Mouse (Mus musculus) midbrain, embryonic 12.5 days (tissue): ENCODE measurements around the gene Kcng3. TPM values are rescaled to one million over a fixed set of nuclear protein-coding genes. Genes with fewer than 3 reads are reported as not detected.

ENCODE experiments used
- ATAC-seq: fragments of 200-750 bp; cut with Nextera tagmentation; 2 replicates; pipeline ENCODE4 v1.8.0; 2017; ENCODE audit warnings: low read depth, moderate TSS enrichment, moderate library complexity; ENCODE audit not compliant: low FRiP score
- H3K27ac ChIP-seq: fragments of 300-500 bp; sonication (generic); replicated peaks from 2 replicates; pipeline ENCODE4 v1.5.1; 2016; ENCODE audit warnings: mild to moderate bottlenecking
- H3K27me3 ChIP-seq: fragments of 300-500 bp; sonication (generic); 2 replicates; pipeline ENCODE4 v1.6.1; 2016; ENCODE audit warnings: mild to moderate bottlenecking
- H3K36me3 ChIP-seq: fragments of 300-500 bp; sonication (generic); 2 replicates; pipeline ENCODE4 v1.6.1; 2016
- H3K4me1 ChIP-seq: fragments of 300-500 bp; sonication (generic); 2 replicates; pipeline ENCODE4 v1.6.1; 2016
- H3K4me2 ChIP-seq: fragments of 300-500 bp; sonication (generic); replicated peaks from 2 replicates; pipeline ENCODE4 v1.6.1; 2016; ENCODE audit warnings: mild to moderate bottlenecking, moderate library complexity
- H3K4me3 ChIP-seq: fragments of 300-500 bp; sonication (generic); 2 replicates; pipeline ENCODE4 v1.5.1; 2016; ENCODE audit warnings: mild to moderate bottlenecking
- H3K9ac ChIP-seq: fragments of 300-500 bp; sonication (generic); replicated peaks from 2 replicates; pipeline ENCODE4 v1.6.1; 2016; ENCODE audit warnings: mild to moderate bottlenecking, moderate library complexity
- H3K9me3 ChIP-seq: fragments of 300-500 bp; sonication (generic); 2 replicates; pipeline ENCODE4 v1.6.1; 2016; ENCODE audit warnings: mild to moderate bottlenecking
- WGBS: fragments of 180-500 bp; shearing (Covaris S2); methylation state at CpG from one replicate; pipeline ENCODE4 v1.1.7; 2016; 5-methylcytosine and 5-hydroxymethylcytosine counted together
- polyA plus RNA-seq: library from polyadenylated mRNA; unstranded; fragments of >200 nt; fragmentation: Nextera tagmentation; extraction: Ambion mirVana; gene quantifications from 2 replicates; pipeline ENCODE4 v1.2.1, GENCODE M21; 2016

The Kcng3 gene
- 0.14 TPM in 1 of 2 replicates, not detected in the other for polyA plus RNA-seq

GRCm38 (mm10) chr17:83631783-83632652 lies at the start of gene Kcng3:
Kcng3 (minus strand) TSS chr17:83631895.
- Histone ChIP-seq H3K9ac (peak within 1 kb of the TSS; percentile 53), H3K4me1 (peaks cover 25% of the 10 kb centered on the region), H3K27ac (no peak within 1 kb of the TSS), H3K9me3 (no peaks in the 10 kb centered on the region), H3K36me3 (no peaks in the 10 kb centered on the region), H3K4me3 (peak within 1 kb of the TSS; percentile 56), H3K4me2 (peak within 1 kb of the TSS; percentile 84), H3K27me3 (peaks cover 82% of the 10 kb centered on the region)
- WGBS, result under 1% methylated on average over 62 of the region's 86 CpGs
- peak; percentile 68 for ATAC-seq

GRCm38 (mm10) chr17:83677370-83677769 lies 45.7 kb upstream of the Kcng3 start:
- ATAC-seq, result no peak
- 58% methylated on average over 1 of the region's 1 CpGs for WGBS
- H3K9ac ChIP-seq, result no peak overlapping the region
- no peak overlapping the region for H3K4me3 ChIP-seq
- no peaks in the 10 kb centered on the region for H3K27me3 ChIP-seq
- H3K4me2 ChIP-seq, result no peak overlapping the region
- H3K4me1 ChIP-seq, result no peaks in the 10 kb centered on the region
- H3K9me3 ChIP-seq, result no peaks in the 10 kb centered on the region
- no peak overlapping the region for H3K27ac ChIP-seq
- no peaks in the 10 kb centered on the region for H3K36me3 ChIP-seq

- Histone ChIP-seq H3K36me3 (no peaks in the 10 kb centered on the region), H3K27ac (no peak overlapping the region), H3K9me3 (no peaks in the 10 kb centered on the region), H3K9ac (no peak overlapping the region), H3K4me3 (no peak overlapping the region), H3K4me1 (no peaks in the 10 kb centered on the region), H3K4me2 (no peak overlapping the region), H3K27me3 (no peaks in the 10 kb centered on the region)
- no peak for ATAC-seq
- 87% methylated on average over 4 of the region's 4 CpGs for WGBS
Observed at GRCm38 (mm10) chr17:83672685-83673084, 41.0 kb upstream of the Kcng3 start.

GRCm38 (mm10) chr17:83667934-83668690 lies 36.4 kb upstream of the Kcng3 start:
- Histone ChIP-seq H3K4me1 (no peaks in the 10 kb centered on the region), H3K36me3 (no peaks in the 10 kb centered on the region), H3K9me3 (no peaks in the 10 kb centered on the region), H3K27me3 (no peaks in the 10 kb centered on the region), H3K9ac (no peak overlapping the region), H3K27ac (no peak overlapping the region), H3K4me2 (no peak overlapping the region), H3K4me3 (no peak overlapping the region)
- no peak for ATAC-seq
- WGBS, result 80% methylated on average over 3 of the region's 3 CpGs

- WGBS, result 74% methylated on average over 13 of the region's 13 CpGs
- no peaks in the 10 kb centered on the region for H3K27me3 ChIP-seq
- H3K36me3 ChIP-seq, result no peaks in the 10 kb centered on the region
- no peak overlapping the region for H3K4me3 ChIP-seq
- no peak overlapping the region for H3K27ac ChIP-seq
- ATAC-seq, result no peak
- H3K9ac ChIP-seq, result no peak overlapping the region
- no peak overlapping the region for H3K4me2 ChIP-seq
- no peaks in the 10 kb centered on the region for H3K9me3 ChIP-seq
- no peaks in the 10 kb centered on the region for H3K4me1 ChIP-seq
Observed at GRCm38 (mm10) chr17:83666597-83667287, 35.0 kb upstream of the Kcng3 start.

GRCm38 (mm10) chr17:83664761-83665160 lies 33.1 kb upstream of the Kcng3 start:
- no peak overlapping the region for H3K4me3 ChIP-seq
- no peak overlapping the region for H3K4me2 ChIP-seq
- ATAC-seq, result no peak
- H3K27me3 ChIP-seq, result no peaks in the 10 kb centered on the region
- 51% methylated on average over 8 of the region's 8 CpGs for WGBS
- H3K9ac ChIP-seq, result no peak overlapping the region
- no peak overlapping the region for H3K27ac ChIP-seq
- H3K9me3 ChIP-seq, result no peaks in the 10 kb centered on the region
- H3K36me3 ChIP-seq, result no peaks in the 10 kb centered on the region
- no peaks in the 10 kb centered on the region for H3K4me1 ChIP-seq

- ATAC-seq, result no peak
- H3K36me3 ChIP-seq, result no peaks in the 10 kb centered on the region
- H3K9ac ChIP-seq, result no peak overlapping the region
- no peaks in the 10 kb centered on the region for H3K9me3 ChIP-seq
- 85% methylated on average over 1 of the region's 1 CpGs for WGBS
- no peaks in the 10 kb centered on the region for H3K27me3 ChIP-seq
- H3K4me1 ChIP-seq, result no peaks in the 10 kb centered on the region
- no peak overlapping the region for H3K4me3 ChIP-seq
- H3K27ac ChIP-seq, result no peak overlapping the region
- no peak overlapping the region for H3K4me2 ChIP-seq
Observed at GRCm38 (mm10) chr17:83658943-83659342, 27.2 kb upstream of the Kcng3 start.

- Histone ChIP-seq H3K36me3 (no peaks in the 10 kb centered on the region), H3K9me3 (no peaks in the 10 kb centered on the region), H3K9ac (no peak overlapping the region), H3K4me2 (no peak overlapping the region), H3K27ac (no peak overlapping the region), H3K4me1 (no peaks in the 10 kb centered on the region), H3K4me3 (no peak overlapping the region), H3K27me3 (no peaks in the 10 kb centered on the region)
- no peak for ATAC-seq
- WGBS, result 81% methylated on average over 9 of the region's 9 CpGs
Observed at GRCm38 (mm10) chr17:83657375-83657774, 25.7 kb upstream of the Kcng3 start.

- H3K36me3 ChIP-seq, result no peaks in the 10 kb centered on the region
- H3K4me1 ChIP-seq, result no peaks in the 10 kb centered on the region
- no peak overlapping the region for H3K9ac ChIP-seq
- H3K27ac ChIP-seq, result no peak overlapping the region
- H3K4me2 ChIP-seq, result no peak overlapping the region
- H3K9me3 ChIP-seq, result no peaks in the 10 kb centered on the region
- no peak for ATAC-seq
- 87% methylated on average over 3 of the region's 3 CpGs for WGBS
- H3K4me3 ChIP-seq, result no peak overlapping the region
- H3K27me3 ChIP-seq, result no peaks in the 10 kb centered on the region
Observed at GRCm38 (mm10) chr17:83655732-83656131, 24.0 kb upstream of the Kcng3 start.

- Histone ChIP-seq H3K9me3 (no peaks in the 10 kb centered on the region), H3K27me3 (no peaks in the 10 kb centered on the region), H3K4me2 (no peak overlapping the region), H3K4me1 (no peaks in the 10 kb centered on the region), H3K9ac (no peak overlapping the region), H3K4me3 (no peak overlapping the region), H3K27ac (no peak overlapping the region), H3K36me3 (no peaks in the 10 kb centered on the region)
- ATAC-seq, result no peak
- WGBS, result 81% methylated on average over 13 of the region's 13 CpGs
Observed at GRCm38 (mm10) chr17:83654651-83655136, 23.0 kb upstream of the Kcng3 start.

- no peak overlapping the region for H3K27ac ChIP-seq
- H3K4me3 ChIP-seq, result no peak overlapping the region
- no peak overlapping the region for H3K4me2 ChIP-seq
- no peaks in the 10 kb centered on the region for H3K27me3 ChIP-seq
- no peak for ATAC-seq
- 94% methylated on average over 3 of the region's 3 CpGs for WGBS
- H3K9me3 ChIP-seq, result no peaks in the 10 kb centered on the region
- H3K4me1 ChIP-seq, result no peaks in the 10 kb centered on the region
- no peaks in the 10 kb centered on the region for H3K36me3 ChIP-seq
- no peak overlapping the region for H3K9ac ChIP-seq
Observed at GRCm38 (mm10) chr17:83653635-83654034, 21.9 kb upstream of the Kcng3 start.
